Mouse (Mus musculus) olfactory bulb, adult 2 months (tissue): ENCODE data around the gene Mosmo.

Experiments
- CTCF ChIP-seq: fragments of 200-500 bp; IDR thresholded peaks from 2 replicates; pipeline ENCODE4 v1.5.1; 2012; ENCODE audit warnings: low read depth, mild to moderate bottlenecking, low read length, moderate library complexity; ENCODE audit not compliant: insufficient read depth
- POLR2A ChIP-seq: fragments of 200-500 bp; IDR thresholded peaks from 2 replicates; pipeline ENCODE4 v1.6.1; 2012; ENCODE audit warnings: mild to moderate bottlenecking, low read depth, low read length, moderate library complexity; ENCODE audit not compliant: insufficient read depth

- no peak for TF ChIP-seq POLR2A
- no peak for TF ChIP-seq CTCF
These were observed 18.2 kb downstream of the Mosmo start for GRCm38 (mm10) chr7:120695641-120696040.
